Mouse (Mus musculus): Measurements from ENCODE around the gene Rrp9. TPM values are rescaled to one million over a fixed set of nuclear protein-coding genes. Genes with fewer than 3 reads are reported as not detected.

The Rrp9 gene
- total and polyA plus RNA-seq, 3 experiments, result 120 to 326 (median 130) TPM

DNA sequence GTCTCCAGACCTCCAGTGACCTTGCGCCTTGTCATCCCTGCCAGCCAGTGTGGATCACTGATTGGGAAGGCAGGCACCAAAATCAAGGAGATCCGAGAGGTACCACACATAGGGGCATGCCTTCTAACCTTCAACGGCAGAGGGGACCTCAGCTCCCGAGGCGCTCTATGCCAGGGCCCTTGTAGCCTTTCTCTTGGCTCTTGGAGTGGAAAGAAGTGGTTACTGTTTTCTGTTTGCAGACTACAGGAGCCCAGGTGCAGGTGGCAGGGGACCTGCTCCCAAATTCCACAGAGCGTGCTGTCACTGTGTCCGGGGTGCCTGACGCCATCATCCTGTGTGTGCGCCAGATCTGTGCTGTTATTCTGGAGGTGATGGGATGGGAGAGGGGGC is 14.7 kb upstream of the Rrp9 start:
- Histone ChIP-seq H3K4me3 (replicated peaks in 1 of 3; ENCODE audit: low read depth in 2 of 3, low read length in 2 of 3, poor library complexity in 1 of 3) (no peak overlapping the region), H3K4me2 (ENCODE audit: insufficient read depth, low read depth, poor library complexity, severe bottlenecking) (no peak overlapping the region), H3K36me3 (replicated peaks in 1 of 2; ENCODE audit: control insufficient read depth in 1 of 2, insufficient read depth in 1 of 2, low read length in 1 of 2) (peaks cover 45 to 87% of the 10 kb centered on the region in 2 experiments), H3K4me1 (ENCODE audit: control insufficient read depth in 1 of 2, insufficient read depth in 2 of 2) (peaks cover 10 to 28% of the 10 kb centered on the region in 2 experiments), H3K9ac (ENCODE audit: insufficient read depth, low read depth) (no peak overlapping the region), H3K27me3 (replicated peaks) (no peaks in the 10 kb centered on the region), H3K27ac (ENCODE audit: insufficient read depth, low read depth) (no peak overlapping the region), H3K9me3 (replicated peaks; ENCODE audit: low read length) (peaks cover 16% of the 10 kb centered on the region), H3K79me2 (replicated peaks; ENCODE audit: control insufficient read depth, extremely low read depth, insufficient read depth, poor library complexity, severe bottlenecking) (no peaks in the 10 kb centered on the region)
- DNase-seq (ENCODE audit: extremely low read depth), result no peak
- dilution Hi-C loops (cut with MboI; ENCODE audit: extremely low pct_ligation_motif_present, extremely low pct_unique_long_range_greater_than_20kb, low sequenced_read_pairs) (no loop called here), in situ Hi-C loops (cut with MboI; ENCODE audit: low pct_ligation_motif_present, low pct_unique_long_range_greater_than_20kb, low sequenced_read_pairs) (no loop called here)
- TF ChIP-seq MXI1 (IDR thresholded peaks at IDR 0.05; ENCODE audit: low read depth, low read length) (no peak), MEF2A (IDR thresholded peaks at IDR 0.05; ENCODE audit: borderline replicate concordance, low read depth, low read length) (no peak), RCOR1 (conservative IDR thresholded peaks at IDR 0.05; ENCODE audit: low read depth, low read length) (no peak), USF2 (conservative IDR thresholded peaks at IDR 0.05; ENCODE audit: low read depth, low read length) (no peak), PAX5 (IDR thresholded peaks at IDR 0.05; ENCODE audit: low read length) (no peak), ZC3H11A (IDR thresholded peaks at IDR 0.05; ENCODE audit: low read depth, low read length) (no peak), ZNF384 (IDR thresholded peaks at IDR 0.05; ENCODE audit: low read depth, low read length) (no peak), UBTF (IDR thresholded peaks at IDR 0.05; ENCODE audit: low read depth, low read length) (no peak), CHD2 (IDR thresholded peaks at IDR 0.05; ENCODE audit: low read length) (no peak), TBP (conservative IDR thresholded peaks at IDR 0.05; ENCODE audit: low read depth, low read length) (no peak), TCF12 (IDR thresholded peaks at IDR 0.05; ENCODE audit: low read depth, low read length) (no peak), EP300 (IDR thresholded peaks at IDR 0.05; ENCODE audit: low read length) (no peak), GABPA (IDR thresholded peaks at IDR 0.05; ENCODE audit: insufficient replicate concordance, low read depth, low read length) (no peak), JUN (IDR thresholded peaks at IDR 0.05; ENCODE audit: insufficient read depth, low read depth, low read length) (no peak), ELF1 (IDR thresholded peaks at IDR 0.05; ENCODE audit: low read depth, low read length) (no peak), JUND (conservative IDR thresholded peaks at IDR 0.05; ENCODE audit: low read depth, low read length) (no peak), ZMIZ1 (IDR thresholded peaks at IDR 0.05; ENCODE audit: low read depth, low read length) (no peak), CTCF (conservative IDR thresholded peaks at IDR 0.05 in 1 of 2, IDR thresholded peaks at IDR 0.05 in 1 of 2; ENCODE audit: low read depth in 2 of 2, low read length in 2 of 2) (no peak), NELFE (IDR thresholded peaks at IDR 0.05; ENCODE audit: low read depth, low read length) (no peak)

DNA sequence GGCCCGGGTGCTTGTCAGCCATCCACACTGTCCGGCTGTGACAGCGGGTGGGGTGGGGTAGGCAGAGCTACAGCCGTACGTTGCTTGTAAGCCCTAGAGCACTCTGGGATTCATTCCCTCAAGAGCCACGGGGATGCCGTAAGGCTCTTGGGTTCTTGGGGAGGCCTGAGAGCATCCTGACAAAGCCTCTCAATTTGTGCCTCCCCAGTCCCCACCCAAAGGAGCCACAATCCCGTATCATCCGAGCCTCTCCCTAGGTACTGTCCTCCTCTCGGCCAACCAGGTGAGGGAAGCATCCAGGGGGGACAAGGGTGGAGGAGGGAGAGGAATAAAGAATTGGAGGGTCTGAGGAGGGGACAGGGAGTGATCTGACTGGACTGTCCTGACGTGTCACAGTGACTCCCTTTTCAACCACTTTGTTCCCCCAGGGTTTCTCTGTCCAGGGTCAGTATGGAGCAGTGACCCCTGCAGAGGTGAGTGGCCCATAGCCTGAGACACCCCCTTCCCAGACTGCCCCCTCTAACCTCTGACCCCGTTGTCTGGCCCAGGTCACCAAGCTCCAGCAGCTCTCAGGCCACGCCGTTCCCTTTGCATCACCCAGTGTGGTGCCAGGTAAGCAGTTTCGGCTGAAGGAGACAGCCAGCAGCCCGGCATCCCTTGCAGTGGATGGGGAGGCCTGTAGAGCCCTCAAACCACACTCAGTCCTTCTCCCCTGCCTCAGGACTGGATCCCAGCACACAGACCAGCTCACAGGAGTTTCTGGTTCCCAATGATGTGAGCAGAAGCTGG is 13.9 kb upstream of the Rrp9 start:
- Histone ChIP-seq H3K36me3 (replicated peaks in 1 of 2; ENCODE audit: control insufficient read depth in 1 of 2, insufficient read depth in 1 of 2, low read length in 1 of 2) (peaks cover 45 to 82% of the 10 kb centered on the region in 2 experiments), H3K27ac (ENCODE audit: insufficient read depth, low read depth) (no peak overlapping the region), H3K79me2 (replicated peaks; ENCODE audit: control insufficient read depth, extremely low read depth, insufficient read depth, poor library complexity, severe bottlenecking) (no peaks in the 10 kb centered on the region), H3K9me3 (replicated peaks; ENCODE audit: low read length) (peaks cover 16% of the 10 kb centered on the region), H3K27me3 (replicated peaks) (no peaks in the 10 kb centered on the region), H3K4me1 (ENCODE audit: control insufficient read depth in 1 of 2, insufficient read depth in 2 of 2) (peaks cover 3 to 20% of the 10 kb centered on the region in 2 experiments), H3K9ac (ENCODE audit: insufficient read depth, low read depth) (no peak overlapping the region), H3K4me3 (replicated peaks in 1 of 3; ENCODE audit: low read depth in 2 of 3, low read length in 2 of 3, poor library complexity in 1 of 3) (no peak overlapping the region), H3K4me2 (ENCODE audit: insufficient read depth, low read depth, poor library complexity, severe bottlenecking) (no peak overlapping the region)
- DNase-seq (ENCODE audit: extremely low read depth), result no peak
- dilution Hi-C loops (cut with MboI; ENCODE audit: extremely low pct_ligation_motif_present, extremely low pct_unique_long_range_greater_than_20kb, low sequenced_read_pairs) (no loop called here), in situ Hi-C loops (cut with MboI; ENCODE audit: low pct_ligation_motif_present, low pct_unique_long_range_greater_than_20kb, low sequenced_read_pairs) (no loop called here)
- TF ChIP-seq IRF4 (IDR thresholded peaks at IDR 0.05; ENCODE audit: low read depth, low read length), result no peak
- no peak for TF ChIP-seq NELFE (IDR thresholded peaks at IDR 0.05; ENCODE audit: low read depth, low read length)
- TF ChIP-seq MAX (IDR thresholded peaks at IDR 0.05; ENCODE audit: low read length), result no peak
- no peak for TF ChIP-seq CHD2 (IDR thresholded peaks at IDR 0.05; ENCODE audit: low read length)
- no peak for TF ChIP-seq CHD1 (IDR thresholded peaks at IDR 0.05; ENCODE audit: low read depth, low read length)
- TF ChIP-seq MYC (IDR thresholded peaks at IDR 0.05; ENCODE audit: low read depth, low read length), result no peak

Data from CH12.LX (cell line).